Mouse (Mus musculus) forebrain, embryonic 11.5 days (tissue): ENCODE measurements around the gene Eif2s1. TPM values are rescaled to one million over a fixed set of nuclear protein-coding genes. Genes with fewer than 3 reads are reported as not detected.

ENCODE experiments used
- ATAC-seq: fragments of 200-750 bp; cut with Nextera tagmentation; replicated peaks from 2 replicates; pipeline ENCODE4 v1.8.0; 2017; ENCODE audit warnings: moderate TSS enrichment; ENCODE audit not compliant: low FRiP score
- DNase-seq: peaks from one replicate; pipeline ENCODE4 v3.0.0-alpha.2; 2017; ENCODE audit warnings: low spot score
- H3K27ac ChIP-seq: fragments of 300-500 bp; sonication (generic); 2 replicates; pipeline ENCODE4 v1.5.1; 2014; ENCODE audit warnings: low read depth, low read length
- H3K27me3 ChIP-seq: fragments of 300-500 bp; sonication (generic); 2 replicates; pipeline ENCODE4 v1.6.1; 2014; ENCODE audit warnings: mild to moderate bottlenecking, low read length, mixed read lengths; ENCODE audit not compliant: control insufficient read depth, insufficient read depth
- H3K36me3 ChIP-seq: fragments of 300-500 bp; sonication (generic); 2 replicates; pipeline ENCODE4 v1.6.1; 2014; ENCODE audit warnings: mild to moderate bottlenecking, low read length, moderate library complexity, mixed read lengths; ENCODE audit not compliant: control insufficient read depth, insufficient read depth
- H3K4me1 ChIP-seq: fragments of 300-500 bp; sonication (generic); replicated peaks from 2 replicates; pipeline ENCODE4 v1.6.1; 2014; ENCODE audit warnings: low read length, mixed read lengths; ENCODE audit not compliant: control insufficient read depth, insufficient read depth
- H3K4me2 ChIP-seq: fragments of 300-500 bp; sonication (generic); 2 replicates; pipeline ENCODE4 v1.6.1; 2014; ENCODE audit warnings: low read depth, mild to moderate bottlenecking, low read length, moderate library complexity, mixed read lengths; ENCODE audit not compliant: severe bottlenecking
- H3K4me3 ChIP-seq: fragments of 300-500 bp; sonication (generic); 2 replicates; pipeline ENCODE4 v1.5.1; 2014; ENCODE audit warnings: low read depth, low read length
- H3K9ac ChIP-seq: fragments of 300-500 bp; sonication (generic); 2 replicates; pipeline ENCODE4 v1.6.1; 2014; ENCODE audit warnings: low read length
- H3K9me3 ChIP-seq: fragments of 300-500 bp; sonication (generic); 2 replicates; pipeline ENCODE4 v1.6.1; 2016; ENCODE audit warnings: low read length, mixed read lengths; ENCODE audit not compliant: control insufficient read depth
- WGBS: fragments of 180-500 bp; shearing (Covaris S2); extraction: QIAGEN DNeasy Blood & Tissue Kit; methylation state at CpG from one replicate; pipeline ENCODE4 v1.1.7; 2014; 5-methylcytosine and 5-hydroxymethylcytosine counted together
- polyA plus RNA-seq: library from polyadenylated mRNA; unstranded; fragments of >200 nt; fragmentation: Nextera tagmentation; extraction: Ambion mirVana; gene quantifications from 2 replicates; pipeline ENCODE4 v1.2.1, GENCODE M21; 2014

Gene Eif2s1
- polyA plus RNA-seq, 1 experiment from 2014 or later, result 249 TPM

DNA sequence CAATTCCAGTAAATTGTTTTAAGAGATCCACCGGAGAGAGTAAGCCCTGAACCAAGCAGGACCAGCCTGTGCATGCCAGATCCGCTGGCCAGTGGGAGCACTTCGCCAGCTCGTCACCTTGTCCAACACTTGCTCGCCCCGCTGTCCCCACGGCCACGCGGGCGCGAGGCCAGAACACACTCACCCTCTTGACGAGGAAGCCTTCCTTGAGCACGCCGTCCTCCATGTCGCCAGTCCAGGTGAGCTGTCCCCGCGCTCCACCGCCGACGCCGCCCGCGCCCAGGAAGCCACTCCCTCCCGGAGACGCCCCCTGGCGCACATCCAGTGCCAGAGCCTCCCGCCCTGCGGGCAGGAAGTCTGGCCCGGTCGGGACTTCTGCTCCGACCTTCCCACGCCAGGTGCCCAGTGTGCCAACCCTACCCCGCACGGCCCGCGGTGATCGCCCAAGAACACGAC, 45.1 kb downstream of the Eif2s1 start, which contains the start of gene Plek2:
Gene Plek2 (minus strand): TSS at position 258 of the 456 bp plus-strand sequence.
- peaks cover 13% of the 10 kb centered on the region; the same call in 1 of the 2 replicates for H3K4me1 ChIP-seq
- H3K9ac ChIP-seq, result peak within 1 kb of the TSS; percentile 53
- peak within 1 kb of the TSS; percentile 81 for H3K4me2 ChIP-seq
- H3K27ac ChIP-seq, result no peak within 1 kb of the TSS
- WGBS, result 2% methylated on average over 38 of the region's 38 CpGs
- no peaks in the 10 kb centered on the region for H3K36me3 ChIP-seq
- H3K9me3 ChIP-seq, result no peaks in the 10 kb centered on the region
- H3K27me3 ChIP-seq, result peaks cover 18% of the 10 kb centered on the region
- DNase-seq (peak; percentile 77), ATAC-seq (peak; percentile 76)
- H3K4me3 ChIP-seq, result peak within 1 kb of the TSS; percentile 38

DNA sequence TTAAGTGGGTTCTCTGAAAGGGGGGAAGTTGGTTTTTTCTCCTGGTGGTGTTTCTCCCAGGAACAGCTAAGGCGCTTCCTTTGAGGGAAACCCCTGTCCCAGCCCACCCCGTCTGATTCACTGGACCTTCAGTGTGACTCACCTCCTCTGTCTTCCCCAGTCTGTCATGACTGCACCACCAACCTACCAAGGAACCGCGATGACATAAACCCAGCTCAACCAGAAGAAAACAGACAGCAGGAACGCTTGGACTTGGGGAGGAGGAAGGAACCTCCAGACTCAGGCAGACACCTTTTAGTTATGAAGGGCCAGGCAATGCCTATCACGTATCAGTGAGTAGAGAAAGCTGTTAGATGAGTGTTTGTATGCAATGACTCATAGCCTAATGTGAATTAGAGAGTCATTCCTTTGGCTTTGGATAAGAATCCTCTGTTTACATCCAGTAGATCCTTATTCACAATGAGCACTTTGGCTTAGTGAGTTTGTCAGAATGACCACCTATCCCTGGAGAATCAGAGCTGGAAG, 46.5 kb downstream of the Eif2s1 start:
- ATAC-seq (no peak), DNase-seq (no peak)
- no peak overlapping the region for H3K9ac ChIP-seq
- H3K27ac ChIP-seq, result no peak overlapping the region
- peaks cover 26% of the 10 kb centered on the region for H3K27me3 ChIP-seq
- H3K4me3 ChIP-seq, result no peak overlapping the region
- whole genome bisulfite sequencing, result 75% methylated on average over 6 of the region's 6 CpGs
- no peaks in the 10 kb centered on the region for H3K36me3 ChIP-seq
- no peak overlapping the region for H3K4me2 ChIP-seq
- H3K4me1 ChIP-seq, result peaks cover 14% of the 10 kb centered on the region; the same call in 1 of the 2 replicates
- no peaks in the 10 kb centered on the region for H3K9me3 ChIP-seq

DNA sequence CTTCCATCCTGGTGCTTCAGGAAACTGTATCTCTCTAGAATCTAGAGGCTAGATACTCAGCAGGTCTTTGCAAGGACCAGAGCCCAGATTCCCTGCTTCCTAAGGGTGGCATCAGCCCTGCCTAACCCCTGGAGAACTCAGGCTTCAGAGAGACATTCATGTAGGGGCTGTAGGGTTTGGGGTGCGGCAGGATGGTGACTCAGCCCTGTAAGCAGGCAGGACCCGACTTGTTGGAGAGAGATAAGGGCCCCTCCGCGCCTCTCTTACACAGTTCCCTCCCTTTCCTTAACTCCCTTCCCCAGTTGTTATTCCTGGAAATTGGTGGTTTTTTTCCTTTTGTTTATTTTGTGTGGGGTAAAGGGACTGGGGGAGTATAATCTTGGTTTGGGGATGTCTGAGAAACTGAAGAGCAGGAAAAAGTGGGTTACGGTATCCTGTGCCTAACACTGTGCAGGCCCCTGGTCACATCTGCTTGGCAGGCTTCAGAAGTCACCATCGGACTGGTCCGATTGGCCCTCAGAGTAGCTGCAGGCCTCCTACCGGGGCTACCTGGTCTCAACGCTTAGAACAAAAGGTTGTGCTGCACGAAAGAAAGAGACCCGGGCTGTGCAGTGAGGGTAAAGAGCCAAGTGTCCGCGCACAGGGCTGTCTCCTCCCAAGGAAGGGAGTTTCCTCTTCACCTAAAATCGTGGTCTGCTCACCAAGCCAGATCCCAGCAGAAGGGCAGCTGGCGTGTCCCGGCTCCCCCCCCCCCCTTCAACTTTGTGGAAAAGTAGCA, 49.3 kb downstream of the Eif2s1 start:
- ATAC-seq, result no peak
- Histone ChIP-seq H3K27me3 (peaks cover 28% of the 10 kb centered on the region), H3K4me1 (peaks cover 14% of the 10 kb centered on the region; the same call in 1 of the 2 replicates), H3K27ac (peak overlapping the region; percentile 4; the same call in 1 of the 2 replicates), H3K9ac (no peak overlapping the region; the same call in 1 of the 2 replicates), H3K4me3 (peak overlapping the region; percentile 29), H3K4me2 (peak overlapping the region; percentile 61; the same call in 1 of the 2 replicates), H3K36me3 (no peaks in the 10 kb centered on the region), H3K9me3 (no peaks in the 10 kb centered on the region)
- 7% methylated on average over 16 of the region's 16 CpGs for WGBS
- no peak for DNase-seq

DNA sequence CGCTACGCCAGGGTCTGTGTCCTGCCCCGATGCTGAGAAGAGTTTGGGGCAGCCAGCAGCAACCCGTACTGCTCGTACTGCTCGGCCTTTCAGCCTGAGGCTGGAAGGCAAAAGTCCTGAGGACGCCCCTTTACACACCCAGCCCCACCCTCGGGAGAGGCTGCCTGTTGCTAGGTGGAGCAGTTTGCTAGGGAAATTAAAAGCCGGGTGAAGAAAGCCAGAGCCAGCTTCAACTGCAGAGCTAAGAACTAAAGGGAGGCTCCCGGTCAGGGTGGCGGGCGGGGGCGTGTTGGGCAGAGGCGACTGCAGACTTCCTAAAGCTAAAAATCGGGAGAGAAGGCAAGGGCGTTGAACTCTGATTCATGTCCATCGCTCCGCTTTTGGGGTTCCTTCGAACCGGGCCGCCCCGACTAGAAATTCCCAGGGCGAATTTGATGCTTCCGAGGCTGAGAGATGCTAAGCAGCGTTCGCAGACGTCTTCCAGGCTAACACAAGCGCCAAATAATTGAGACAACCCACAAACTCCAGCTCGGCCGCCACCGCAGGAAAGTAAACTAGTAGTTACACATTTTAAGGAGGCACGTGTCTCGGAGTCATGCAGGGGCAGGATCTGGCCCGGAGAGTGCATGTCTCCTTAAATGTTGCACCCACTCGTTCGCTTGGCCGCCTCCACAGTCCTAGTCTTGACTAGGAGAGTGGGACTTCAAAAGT, 50.2 kb downstream of the Eif2s1 start:
- WGBS, result under 1% methylated on average over 37 of the region's 37 CpGs
- no peaks in the 10 kb centered on the region for H3K36me3 ChIP-seq
- H3K4me1 ChIP-seq, result peaks cover 11% of the 10 kb centered on the region; the same call in 1 of the 2 replicates
- peak overlapping the region; percentile 29 for H3K4me3 ChIP-seq
- peak; percentile 71 for DNase-seq
- H3K9ac ChIP-seq, result peak overlapping the region; percentile 47; the same call in 1 of the 2 replicates
- H3K27me3 ChIP-seq, result peaks cover 28% of the 10 kb centered on the region
- ATAC-seq, result peak; percentile 52
- H3K4me2 ChIP-seq, result peak overlapping the region; percentile 61
- no peak overlapping the region; the same call in 1 of the 2 replicates for H3K27ac ChIP-seq
- no peaks in the 10 kb centered on the region for H3K9me3 ChIP-seq

DNA sequence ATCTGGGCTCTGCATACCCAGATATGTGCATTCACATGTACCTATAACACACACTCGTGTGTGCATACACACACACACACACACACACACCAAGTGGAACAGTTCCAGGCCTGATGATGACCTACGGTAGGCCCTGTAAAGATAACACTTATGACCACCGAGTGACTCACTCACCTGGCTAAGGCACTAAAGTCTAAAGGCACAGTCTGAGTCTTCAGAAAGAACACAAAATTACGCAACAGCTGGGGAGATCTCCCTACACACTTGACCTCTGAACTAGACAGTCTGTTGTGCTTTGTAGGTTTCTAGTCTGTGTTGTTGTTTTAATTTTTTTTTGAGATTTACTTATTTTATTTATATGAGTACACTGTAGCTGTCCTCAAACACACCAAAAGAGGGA, 52.8 kb downstream of the Eif2s1 start:
- Histone ChIP-seq H3K27ac (no peak overlapping the region), H3K4me3 (no peak overlapping the region), H3K36me3 (no peaks in the 10 kb centered on the region), H3K9me3 (no peaks in the 10 kb centered on the region), H3K4me1 (peaks cover 10% of the 10 kb centered on the region; the same call in 1 of the 2 replicates), H3K4me2 (no peak overlapping the region), H3K9ac (no peak overlapping the region), H3K27me3 (peaks cover 24% of the 10 kb centered on the region)
- WGBS, result 86% methylated on average over 4 of the region's 4 CpGs
- ATAC-seq, result no peak
- DNase-seq, result no peak

DNA sequence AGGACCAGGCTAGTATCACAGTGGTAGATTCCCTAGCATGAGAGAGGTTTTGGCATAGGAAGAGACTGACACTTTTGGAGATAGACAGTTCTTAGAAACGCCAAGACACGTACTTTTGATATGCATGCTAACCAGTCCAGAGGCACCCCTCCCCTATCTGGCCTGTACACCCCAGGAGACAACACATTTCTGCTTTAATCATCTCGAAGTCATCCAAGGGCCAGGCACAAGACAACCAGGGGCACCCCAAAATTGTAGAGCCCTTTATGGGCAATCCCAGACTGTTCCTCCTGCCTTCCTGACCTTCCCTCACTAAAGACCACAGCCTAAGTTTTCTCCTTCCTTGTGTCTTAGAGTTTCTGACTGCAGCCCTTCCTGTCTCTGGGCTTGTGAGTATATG, 53.9 kb downstream of the Eif2s1 start:
- DNase-seq (no peak), ATAC-seq (no peak)
- no peak overlapping the region for H3K27ac ChIP-seq
- 77% methylated on average over 3 of the region's 3 CpGs for WGBS
- no peaks in the 10 kb centered on the region for H3K36me3 ChIP-seq
- H3K9ac ChIP-seq, result no peak overlapping the region
- H3K27me3 ChIP-seq, result peaks cover 21% of the 10 kb centered on the region
- H3K4me1 ChIP-seq, result peaks cover 10% of the 10 kb centered on the region; the same call in 1 of the 2 replicates
- no peak overlapping the region for H3K4me2 ChIP-seq
- no peaks in the 10 kb centered on the region for H3K9me3 ChIP-seq
- no peak overlapping the region for H3K4me3 ChIP-seq

DNA sequence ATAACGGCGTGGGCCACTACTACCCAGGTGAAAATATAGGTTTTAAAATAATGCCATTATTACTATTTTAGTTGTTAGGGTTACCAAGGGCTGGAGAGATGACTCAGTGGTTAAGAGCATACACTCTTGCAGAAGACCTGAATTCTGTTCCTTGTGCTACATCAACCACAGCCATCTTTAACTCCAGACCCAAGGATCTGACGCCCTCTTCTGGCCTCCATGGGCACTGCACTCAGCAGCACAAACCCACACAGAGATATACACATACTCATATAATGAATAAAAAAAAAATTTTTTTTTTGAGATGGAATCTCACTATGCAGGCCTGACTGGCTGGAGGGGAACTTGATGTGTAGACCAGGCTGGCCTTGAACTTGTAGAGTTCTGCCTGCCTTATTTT, 54.7 kb downstream of the Eif2s1 start:
- WGBS, result 66% methylated on average over 3 of the region's 3 CpGs
- H3K4me1 ChIP-seq, result peaks cover 6% of the 10 kb centered on the region; the same call in 1 of the 2 replicates
- no peaks in the 10 kb centered on the region for H3K9me3 ChIP-seq
- no peak overlapping the region for H3K4me3 ChIP-seq
- no peak overlapping the region for H3K9ac ChIP-seq
- no peaks in the 10 kb centered on the region for H3K36me3 ChIP-seq
- H3K27ac ChIP-seq, result no peak overlapping the region
- DNase-seq, result no peak
- H3K27me3 ChIP-seq, result peaks cover 13% of the 10 kb centered on the region
- H3K4me2 ChIP-seq, result no peak overlapping the region
- no peak for ATAC-seq
